In the genomic region with DNA sequence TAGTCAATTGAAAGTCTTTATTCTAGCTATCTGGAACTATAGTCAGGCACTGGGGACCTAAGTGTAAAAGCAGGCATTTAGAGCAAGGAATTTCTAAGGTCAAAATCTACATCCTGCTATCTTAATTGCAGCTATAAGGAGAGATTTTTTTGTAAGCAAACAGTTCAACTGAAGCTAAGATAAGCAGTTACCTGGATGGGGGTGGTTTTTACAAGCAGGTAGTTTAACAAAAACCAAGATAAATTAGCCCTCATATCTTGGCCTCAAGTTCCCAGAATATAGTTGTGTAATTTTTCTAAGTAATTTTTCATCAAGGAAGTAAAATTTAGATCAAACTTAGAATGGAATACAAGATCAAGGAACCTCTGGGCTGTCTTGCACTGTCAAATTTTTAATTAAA, we compare ENCODE assay signal across 21 mouse cellular contexts.
DNase-seq lines count a peak whose midpoint lies in the region; ATAC-seq and TF ChIP-seq lines count a peak whose summit lies in the region.
"Had no signal": no experiment of that assay in that cellular context is flagged by ENCODE, and none has a peak within 500 bp of the region (broad histone marks: within the 10 kb centered on the region; RNA-seq: fewer than 3 reads in every experiment).

No protein-coding gene starts in this region.

- no peak overlapping the region for H3K4me3 ChIP-seq in intestine, embryonic 15.5 days (replicated peaks)
- H3K4me3 ChIP-seq in intestine, embryonic 16.5 days (ENCODE audit: low read length): no peak overlapping the region
- no peak overlapping the region for H3K4me3 ChIP-seq in intestine, postnatal 0 days (ENCODE audit: low read depth, low read length)

- H3K27ac ChIP-seq in intestine, embryonic 15.5 days: no peak overlapping the region
- H3K27ac ChIP-seq in intestine, embryonic 16.5 days (ENCODE audit: low read length): no peak overlapping the region
- no peak overlapping the region for H3K27ac ChIP-seq in intestine, postnatal 0 days (ENCODE audit: low read depth, low read length)

- H3K4me2 ChIP-seq in intestine, embryonic 15.5 days (replicated peaks): no peak overlapping the region
- no peak overlapping the region for H3K4me2 ChIP-seq in intestine, embryonic 16.5 days (ENCODE audit: low read depth, low read length)
- H3K4me2 ChIP-seq in intestine, postnatal 0 days (replicated peaks; ENCODE audit: low read depth): no peak overlapping the region

- DNase-seq in spleen, postnatal 14 days (ENCODE audit: low spot score in 2 of 2): no peak
- no peak for DNase-seq in thymus, postnatal 25 days
- DNase-seq in right cerebral cortex, postnatal 25 days: no peak
- DNase-seq: adrenal gland, adult 2 months; adrenal gland, adult 8-10 months; adrenal gland, postnatal 10 days; adrenal gland, postnatal 14 days; adrenal gland, postnatal 25 days; adrenal gland, postnatal 36 days; B cell, adult 2 months; cerebellum, adult 11 months; cerebellum, adult 11-12 months; cerebellum, adult 18-20 months had no signal

- no peaks in the 10 kb centered on the region for H3K9me3 ChIP-seq in intestine, embryonic 15.5 days
- peaks cover 4% of the 10 kb centered on the region; the same call in 1 of the 2 replicates for H3K9me3 ChIP-seq in intestine, embryonic 16.5 days (ENCODE audit: control insufficient read depth, low read length)
- H3K9me3 ChIP-seq in intestine, postnatal 0 days (ENCODE audit: control insufficient read depth): no peaks in the 10 kb centered on the region

- peak; percentile 80 for ATAC-seq in intestine, embryonic 15.5 days
- ATAC-seq in intestine, embryonic 16.5 days: peak; percentile 82
- ATAC-seq in intestine, postnatal 0 days: peak; percentile 16; the same call in 1 of the 2 replicates
- ATAC-seq: activated CD4-positive, CD25-positive, alpha-beta regulatory T cell, adult 4 months; CD4-positive, CD25-positive, alpha-beta regulatory T cell, adult 4 months; Patski had no signal

- H3K27me3 ChIP-seq in intestine, embryonic 15.5 days (replicated peaks): no peaks in the 10 kb centered on the region
- H3K27me3 ChIP-seq in intestine, embryonic 16.5 days (replicated peaks; ENCODE audit: control insufficient read depth, insufficient read depth, low read length): no peaks in the 10 kb centered on the region
- H3K27me3 ChIP-seq in intestine, postnatal 0 days (replicated peaks; ENCODE audit: control insufficient read depth, insufficient read depth, low read length): no peaks in the 10 kb centered on the region
- H3K27me3 ChIP-seq: CH12.LX, Patski had no signal

- no peak for TF ChIP-seq CTCF in intestine, postnatal 0 days (IDR thresholded peaks at IDR 0.05; ENCODE audit: low read depth)

- no peak overlapping the region for H3K9ac ChIP-seq in intestine, embryonic 15.5 days
- H3K9ac ChIP-seq in intestine, embryonic 16.5 days (ENCODE audit: low read depth, low read length): no peak overlapping the region
- no peak overlapping the region for H3K9ac ChIP-seq in intestine, postnatal 0 days (ENCODE audit: low read depth, low read length)

- H3K4me1 ChIP-seq in intestine, embryonic 15.5 days (replicated peaks): no peaks in the 10 kb centered on the region
- no peaks in the 10 kb centered on the region for H3K4me1 ChIP-seq in intestine, embryonic 16.5 days (ENCODE audit: control insufficient read depth, insufficient read depth, low read length)
- no peaks in the 10 kb centered on the region for H3K4me1 ChIP-seq in intestine, postnatal 0 days (replicated peaks; ENCODE audit: control insufficient read depth, insufficient read depth, low read length)

- H3K36me3 ChIP-seq in intestine, embryonic 15.5 days: no peaks in the 10 kb centered on the region
- H3K36me3 ChIP-seq in intestine, embryonic 16.5 days (ENCODE audit: control insufficient read depth, insufficient read depth, low read length): no peaks in the 10 kb centered on the region
- H3K36me3 ChIP-seq in intestine, postnatal 0 days (ENCODE audit: control insufficient read depth, insufficient read depth): no peaks in the 10 kb centered on the region
- H3K36me3 ChIP-seq: G1E had no signal

Comparison
In these comparisons a context has a peak if more than half of its experiments do, and no peak if none do; other contexts are left out.
1. ATAC-seq: peak in every context shown above with its lines; median percentile 82 in intestine, embryonic 16.5 days; 80 in intestine, embryonic 15.5 days; 16 in intestine, postnatal 0 days.